Mouse (Mus musculus) kidney, adult 2 months (tissue): ENCODE data around the gene Parg.

Source experiments
- CTCF ChIP-seq: fragments of 200-500 bp; conservative IDR thresholded peaks from 2 replicates; pipeline ENCODE4 v1.5.1; 2011; ENCODE audit warnings: low read depth, mild to moderate bottlenecking, control low read depth, low read length, moderate library complexity, mixed read lengths; ENCODE audit not compliant: insufficient read depth, insufficient read length
- POLR2A ChIP-seq: fragments of 200-500 bp; IDR thresholded peaks from one replicate; pipeline ENCODE4 v1.6.1; 2011; ENCODE audit warnings: low read depth, low read length, control low read depth

DNA sequence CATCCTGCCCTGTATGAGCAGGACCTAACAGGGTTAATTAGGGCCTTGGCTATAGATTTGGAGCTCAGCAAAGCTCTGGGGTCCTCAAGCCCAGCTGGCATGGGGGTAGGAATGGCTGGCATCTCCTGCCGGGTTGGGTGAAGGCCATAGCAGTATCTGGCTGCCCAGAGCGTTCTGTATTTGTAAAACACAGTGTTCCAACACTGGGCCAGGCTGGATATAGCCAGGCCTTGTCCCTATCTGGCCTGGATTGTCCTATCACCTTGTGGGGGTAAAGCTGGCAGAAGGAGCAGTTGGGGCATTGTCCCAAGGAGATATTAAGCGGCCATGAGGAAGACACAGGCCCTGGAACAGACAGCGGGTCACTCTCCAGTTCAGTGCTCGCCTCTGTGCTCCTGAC is 121.5 kb downstream of the Parg start:
- TF ChIP-seq CTCF: no peak
- TF ChIP-seq POLR2A: no peak
